Mouse (Mus musculus): Measurements from ENCODE around the gene Izumo1r. TPM values are rescaled to one million over a fixed set of nuclear protein-coding genes. Genes with fewer than 3 reads are reported as not detected.

Izumo1r gene
- total RNA-seq (2017), result not detected in 2 replicates

DNA sequence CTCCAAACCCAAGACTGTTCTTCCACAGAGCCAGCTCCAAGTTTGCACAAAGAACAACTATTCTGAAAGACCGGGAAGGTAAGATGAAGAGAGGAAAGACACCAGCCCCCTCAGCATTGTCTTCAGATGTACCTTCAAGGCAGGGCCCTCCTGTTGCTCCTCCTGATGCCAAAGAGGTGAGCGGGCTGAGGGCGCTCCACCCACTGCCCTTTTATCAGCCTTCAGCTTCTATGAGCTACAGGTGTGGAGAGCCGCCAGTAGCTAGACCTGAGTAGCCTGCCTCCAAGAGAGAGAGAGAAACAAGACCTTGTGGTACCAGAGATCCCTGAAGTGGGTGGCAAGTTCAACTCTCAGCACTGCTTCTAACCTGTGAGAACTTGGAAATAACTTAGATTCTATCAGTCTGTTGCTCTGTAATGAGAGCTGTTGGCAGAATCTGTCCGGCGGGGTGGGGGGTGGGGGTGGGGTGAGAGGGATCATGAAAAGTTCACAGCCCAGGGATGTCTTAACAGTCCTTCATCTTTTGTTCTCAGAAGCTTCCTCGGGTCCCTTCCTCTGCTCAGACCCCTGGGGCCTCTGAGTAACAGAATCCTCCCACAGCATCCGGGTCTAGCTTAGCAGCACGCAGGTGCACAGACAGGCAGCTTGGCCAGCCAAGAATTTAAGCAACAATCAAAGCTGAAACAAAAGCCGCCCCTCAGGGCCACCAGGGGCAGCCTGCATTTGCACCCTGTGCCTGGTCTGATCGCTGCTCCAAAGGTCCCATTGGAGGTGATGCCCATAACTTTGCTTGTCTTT, at the start of gene Izumo1r:
Izumo1r (minus strand) TSS at position 369 of the 798 bp plus-strand sequence.
- ATAC-seq (replicated peaks in 1 of 2; ENCODE audit: insufficient read depth in 1 of 2, low FRiP score in 2 of 2, low TSS enrichment in 1 of 2, low read depth in 1 of 2, poor library complexity in 2 of 2, severe bottlenecking in 2 of 2), result no peak

DNA sequence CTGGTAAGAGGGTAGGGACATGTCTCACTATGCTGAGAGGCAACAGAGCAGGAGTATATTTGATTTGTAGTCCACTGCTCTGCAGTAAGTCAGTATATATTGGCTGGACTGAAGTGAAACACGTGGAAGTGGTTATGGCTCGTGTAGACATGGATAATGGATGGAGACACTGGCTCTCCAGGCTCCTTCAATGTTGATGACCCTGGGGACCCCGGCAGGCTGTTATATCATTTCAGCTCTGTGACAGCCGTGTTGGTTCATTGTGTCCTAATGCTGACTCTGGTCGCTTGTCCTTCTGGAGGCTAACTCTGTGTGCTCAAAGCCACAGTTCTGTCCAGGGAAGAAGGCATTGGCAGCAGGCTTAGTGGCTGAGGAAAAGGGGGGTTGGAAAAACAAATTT, 47.3 kb upstream of the Izumo1r start:
- no peak for ATAC-seq (replicated peaks in 1 of 2; ENCODE audit: insufficient read depth in 1 of 2, low FRiP score in 2 of 2, low TSS enrichment in 1 of 2, low read depth in 1 of 2, poor library complexity in 2 of 2, severe bottlenecking in 2 of 2)

DNA sequence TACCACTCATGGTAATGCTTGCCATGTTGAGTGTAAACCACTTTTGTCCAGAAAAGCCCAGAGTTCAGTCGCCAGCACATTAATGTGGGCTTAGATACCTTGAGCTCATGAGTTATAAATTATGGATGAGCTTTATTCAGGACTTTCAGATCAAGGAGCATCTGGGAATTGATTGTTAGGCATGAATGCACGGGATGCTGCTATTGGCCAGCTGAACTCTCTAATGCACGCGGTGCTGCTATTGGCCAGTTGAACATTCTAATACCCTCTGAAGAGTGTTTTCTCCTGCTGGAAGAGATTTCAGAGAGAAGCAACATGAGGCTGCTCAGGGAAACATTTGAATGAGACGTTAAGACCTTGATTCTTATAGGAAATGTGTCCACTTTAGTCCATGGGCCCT, 45.1 kb upstream of the Izumo1r start:
- no peak for ATAC-seq (replicated peaks in 1 of 2; ENCODE audit: insufficient read depth in 1 of 2, low FRiP score in 2 of 2, low TSS enrichment in 1 of 2, low read depth in 1 of 2, poor library complexity in 2 of 2, severe bottlenecking in 2 of 2)

DNA sequence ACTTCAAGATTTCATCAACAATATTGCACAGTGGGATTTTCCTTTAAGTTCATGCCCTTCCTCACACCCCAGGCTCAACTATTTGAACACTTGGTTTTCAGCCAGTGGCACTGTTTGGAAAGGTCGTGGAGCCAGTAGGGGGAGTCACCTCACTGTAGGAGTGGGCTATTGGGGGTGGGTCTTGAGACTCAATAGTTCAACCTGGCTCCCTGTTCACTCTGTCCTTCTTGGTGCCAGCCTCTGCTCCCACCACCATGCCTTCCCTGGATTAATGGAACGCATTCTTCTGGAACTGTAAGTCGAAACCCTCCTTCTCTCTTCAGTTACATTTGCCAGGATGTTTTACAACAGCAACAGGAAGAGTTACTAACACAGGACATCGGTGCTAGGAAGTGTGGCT, 42.9 kb upstream of the Izumo1r start:
- no peak for ATAC-seq (replicated peaks in 1 of 2; ENCODE audit: insufficient read depth in 1 of 2, low FRiP score in 2 of 2, low TSS enrichment in 1 of 2, low read depth in 1 of 2, poor library complexity in 2 of 2, severe bottlenecking in 2 of 2)

DNA sequence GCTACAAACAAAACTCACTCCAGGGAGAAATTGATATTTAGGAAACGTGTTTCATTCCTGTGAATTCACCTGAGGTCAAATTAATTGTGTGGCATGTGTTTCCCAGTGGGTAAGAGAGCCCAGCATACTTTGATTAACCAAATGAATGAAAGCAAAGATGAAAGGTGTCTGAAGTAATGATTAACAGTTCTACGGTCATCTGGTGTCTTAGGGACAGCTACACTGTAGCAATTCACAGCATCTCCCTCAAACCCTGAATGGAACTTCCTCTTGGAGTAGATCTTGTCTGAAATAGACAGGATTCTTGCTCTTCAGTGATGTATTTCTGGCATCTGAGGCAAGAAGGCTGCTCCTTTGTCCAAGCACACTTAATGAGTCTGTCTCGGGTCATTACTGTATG, 42.2 kb upstream of the Izumo1r start:
- no peak for ATAC-seq (replicated peaks in 1 of 2; ENCODE audit: insufficient read depth in 1 of 2, low FRiP score in 2 of 2, low TSS enrichment in 1 of 2, low read depth in 1 of 2, poor library complexity in 2 of 2, severe bottlenecking in 2 of 2)

DNA sequence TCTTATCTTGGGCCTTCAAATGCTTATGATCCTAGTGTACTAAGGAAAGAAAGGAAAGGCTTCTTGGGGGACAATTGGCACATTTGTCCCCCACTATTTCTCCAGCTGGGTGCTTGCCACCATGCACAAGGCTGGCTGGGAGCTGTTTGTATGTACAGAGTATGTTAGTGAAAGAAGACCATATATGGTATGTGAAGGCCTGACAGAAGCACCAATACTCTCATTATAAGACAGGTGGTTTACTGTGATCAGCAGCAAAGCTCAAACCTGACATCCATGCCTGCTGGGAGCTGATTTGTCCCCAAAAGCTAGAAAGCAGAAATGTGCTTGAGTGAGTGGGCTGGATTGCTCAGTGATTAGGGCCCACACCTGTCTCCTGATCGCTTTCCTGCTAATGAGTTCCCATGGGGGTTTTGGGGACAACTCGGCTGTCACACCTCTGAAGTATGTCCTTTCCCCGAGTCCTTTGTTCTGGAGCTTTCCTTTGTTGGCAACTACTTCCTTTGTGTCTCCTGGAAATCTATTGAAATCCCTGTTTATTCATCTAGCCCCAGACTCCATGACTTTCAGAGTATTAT, 38.5 kb upstream of the Izumo1r start:
- no peak for ATAC-seq (replicated peaks in 1 of 2; ENCODE audit: insufficient read depth in 1 of 2, low FRiP score in 2 of 2, low TSS enrichment in 1 of 2, low read depth in 1 of 2, poor library complexity in 2 of 2, severe bottlenecking in 2 of 2)

DNA sequence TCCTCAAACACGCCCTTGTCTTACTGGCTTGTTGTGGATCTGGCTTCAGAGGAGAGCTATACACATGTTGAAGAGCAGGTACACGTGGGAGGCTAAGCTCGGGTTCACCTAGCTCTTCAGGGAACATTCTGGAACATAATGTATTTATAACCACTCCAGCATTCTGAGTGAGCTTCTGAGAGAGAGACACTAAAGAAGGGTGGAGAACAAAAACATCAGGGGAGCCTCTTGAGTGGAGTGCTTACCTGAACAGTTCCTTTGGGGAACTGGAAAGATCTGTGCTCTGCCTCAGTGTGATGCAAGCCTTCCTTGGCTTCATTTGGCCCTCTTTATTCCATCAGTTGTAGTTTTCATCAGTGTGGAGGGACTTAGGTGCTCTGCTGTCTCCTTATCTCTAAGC, 35.9 kb upstream of the Izumo1r start:
- ATAC-seq (replicated peaks in 1 of 2; ENCODE audit: insufficient read depth in 1 of 2, low FRiP score in 2 of 2, low TSS enrichment in 1 of 2, low read depth in 1 of 2, poor library complexity in 2 of 2, severe bottlenecking in 2 of 2), result no peak

DNA sequence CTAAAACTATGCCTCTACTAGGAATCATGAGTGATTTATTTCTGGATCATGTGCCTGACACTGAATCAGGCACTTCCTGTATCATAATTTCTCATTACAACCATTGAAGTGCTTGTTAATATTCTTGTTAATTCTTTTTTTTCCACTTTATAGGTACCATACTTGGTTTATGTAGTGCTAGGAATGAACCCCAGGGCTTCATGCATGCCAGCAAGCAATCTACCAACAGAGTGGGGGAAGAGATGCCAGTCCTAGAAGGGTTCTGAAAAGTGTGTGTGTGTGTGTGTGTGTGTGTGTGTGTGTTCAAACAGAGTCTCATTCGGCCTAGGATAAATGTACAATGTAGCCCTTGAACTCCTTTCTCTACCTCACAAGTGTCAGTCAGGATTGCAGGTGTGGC, 33.6 kb upstream of the Izumo1r start:
- ATAC-seq (replicated peaks in 1 of 2; ENCODE audit: insufficient read depth in 1 of 2, low FRiP score in 2 of 2, low TSS enrichment in 1 of 2, low read depth in 1 of 2, poor library complexity in 2 of 2, severe bottlenecking in 2 of 2), result no peak

DNA sequence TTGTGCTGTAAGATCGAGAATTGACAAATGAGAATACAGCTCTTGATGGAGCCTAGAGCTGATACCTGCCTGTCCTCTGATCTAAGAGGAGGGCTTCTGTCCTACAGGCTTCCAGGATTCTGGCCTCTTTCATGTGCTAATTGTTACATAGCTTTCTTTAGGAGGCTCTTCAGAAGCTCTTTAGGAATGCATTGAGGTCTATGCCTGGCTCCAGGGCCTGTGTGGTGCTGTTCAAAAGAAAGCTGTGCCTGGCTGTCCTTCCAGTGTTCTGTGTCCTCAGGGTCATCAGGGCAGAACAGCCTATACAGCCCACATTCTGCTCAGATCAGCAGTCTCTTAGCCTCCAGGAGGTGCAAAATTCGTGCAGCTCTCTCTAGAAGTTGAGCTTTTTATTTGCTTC, 31.1 kb upstream of the Izumo1r start:
- ATAC-seq (replicated peaks in 1 of 2; ENCODE audit: insufficient read depth in 1 of 2, low FRiP score in 2 of 2, low TSS enrichment in 1 of 2, low read depth in 1 of 2, poor library complexity in 2 of 2, severe bottlenecking in 2 of 2), result no peak

DNA sequence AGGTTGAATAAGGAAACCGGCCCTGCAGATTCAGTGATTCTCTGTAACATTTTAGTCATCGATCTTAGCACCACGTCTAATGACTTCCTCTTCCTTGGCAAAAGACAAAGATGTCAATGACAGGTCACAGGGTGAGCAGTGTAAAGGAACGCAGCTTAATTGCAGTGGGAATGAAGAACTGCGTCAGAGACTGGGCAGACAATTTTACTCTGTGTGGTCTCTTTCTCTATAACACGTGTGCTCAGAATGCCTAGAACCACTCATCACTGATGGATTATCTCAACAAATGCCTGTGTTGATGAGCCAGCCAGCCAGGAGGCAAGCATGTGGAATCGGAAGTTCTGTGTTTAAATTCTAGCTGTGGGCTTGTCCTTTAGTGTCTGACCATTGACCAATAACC, 28.2 kb upstream of the Izumo1r start:
- ATAC-seq (replicated peaks in 1 of 2; ENCODE audit: insufficient read depth in 1 of 2, low FRiP score in 2 of 2, low TSS enrichment in 1 of 2, low read depth in 1 of 2, poor library complexity in 2 of 2, severe bottlenecking in 2 of 2), result no peak

DNA sequence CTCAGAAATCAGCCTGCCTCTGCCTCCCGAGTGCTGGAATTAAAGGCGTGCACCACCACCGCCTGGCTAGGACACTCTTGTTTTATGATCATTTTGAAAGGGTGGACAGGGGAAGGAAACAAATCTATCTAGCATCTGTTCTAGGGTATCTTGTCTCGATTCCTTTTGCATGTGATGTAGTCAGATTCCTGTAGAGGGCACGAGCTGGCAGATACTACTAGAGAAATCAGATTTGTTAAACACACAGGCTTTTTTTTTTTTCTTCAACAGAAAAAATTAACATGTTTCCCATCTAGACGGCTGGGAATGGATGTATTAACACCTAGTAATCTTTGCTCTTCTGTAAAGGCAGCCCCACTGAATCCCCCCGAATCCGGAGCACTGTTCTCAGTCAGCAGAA, 27.5 kb upstream of the Izumo1r start:
- no peak for ATAC-seq (replicated peaks in 1 of 2; ENCODE audit: insufficient read depth in 1 of 2, low FRiP score in 2 of 2, low TSS enrichment in 1 of 2, low read depth in 1 of 2, poor library complexity in 2 of 2, severe bottlenecking in 2 of 2)

DNA sequence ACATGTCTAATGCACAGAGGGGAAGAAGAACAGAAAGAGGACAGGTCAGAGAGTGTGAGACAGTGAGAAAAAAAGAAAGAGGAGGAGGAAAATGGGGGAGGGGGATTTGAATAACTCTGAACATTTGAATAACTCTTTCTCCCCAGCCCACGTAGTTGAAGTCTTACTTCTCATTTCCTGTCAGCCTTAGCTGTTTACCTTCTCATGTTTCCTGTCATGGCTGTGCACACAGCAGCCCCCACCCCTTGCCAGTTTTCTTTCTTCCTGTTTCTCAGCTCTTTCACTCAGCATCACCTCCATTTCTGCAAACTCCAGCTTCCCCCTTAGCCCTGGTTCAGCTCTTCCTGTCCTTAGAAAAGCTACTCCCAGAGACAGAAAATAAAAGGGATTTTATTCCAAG, 22.8 kb upstream of the Izumo1r start:
- ATAC-seq (replicated peaks in 1 of 2; ENCODE audit: insufficient read depth in 1 of 2, low FRiP score in 2 of 2, low TSS enrichment in 1 of 2, low read depth in 1 of 2, poor library complexity in 2 of 2, severe bottlenecking in 2 of 2), result peak; percentile 68 to 78

DNA sequence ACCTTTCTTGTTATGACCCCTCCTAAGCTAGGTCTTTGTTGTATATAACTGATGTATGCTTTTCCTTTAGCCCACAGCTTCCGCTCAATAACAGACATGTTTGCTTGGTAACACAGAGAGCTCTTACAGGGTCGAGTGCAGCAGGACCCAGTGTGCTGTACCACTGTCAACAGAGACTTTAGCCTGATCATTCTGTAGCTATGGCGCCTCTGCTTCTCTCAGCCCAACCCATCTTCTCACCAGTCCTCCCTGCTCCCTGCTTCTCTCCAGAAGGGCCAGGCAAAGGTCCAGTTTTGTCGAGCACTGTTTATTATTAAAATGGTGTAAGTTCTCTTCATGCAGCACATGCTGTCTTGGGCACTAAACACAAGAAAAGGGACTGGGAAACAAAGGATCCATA, 19.9 kb upstream of the Izumo1r start:
- no peak for ATAC-seq (replicated peaks in 1 of 2; ENCODE audit: insufficient read depth in 1 of 2, low FRiP score in 2 of 2, low TSS enrichment in 1 of 2, low read depth in 1 of 2, poor library complexity in 2 of 2, severe bottlenecking in 2 of 2)

DNA sequence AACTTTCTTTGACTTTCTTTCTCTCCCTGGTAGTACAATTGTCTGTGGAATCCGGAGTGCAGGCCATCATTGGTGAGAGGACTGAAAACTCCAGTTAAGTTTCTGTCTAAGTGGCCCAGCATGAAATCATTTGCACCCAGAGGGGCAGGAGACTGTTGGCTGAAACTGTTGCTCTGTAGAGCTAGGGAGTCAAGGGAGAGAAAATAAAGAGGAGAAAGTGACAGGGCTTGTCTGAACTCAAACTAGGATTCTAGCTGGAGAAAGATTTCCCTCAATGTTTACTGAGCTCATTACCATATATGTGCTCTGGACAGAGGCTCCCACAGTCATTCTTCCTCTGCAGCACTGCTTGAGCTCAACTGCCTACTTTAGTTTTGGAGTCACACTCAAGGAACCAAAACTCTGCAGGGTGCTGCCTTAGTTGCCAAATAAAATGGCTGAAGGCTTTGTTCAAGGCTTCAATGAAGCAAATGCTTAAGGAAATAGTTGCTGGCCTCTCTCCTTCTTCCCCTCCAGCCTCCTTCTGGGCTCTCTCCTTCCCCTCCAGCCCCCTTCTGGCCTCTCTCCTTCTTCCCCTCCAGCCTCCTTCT, 18.3 kb upstream of the Izumo1r start:
- no peak for ATAC-seq (replicated peaks in 1 of 2; ENCODE audit: insufficient read depth in 1 of 2, low FRiP score in 2 of 2, low TSS enrichment in 1 of 2, low read depth in 1 of 2, poor library complexity in 2 of 2, severe bottlenecking in 2 of 2)

DNA sequence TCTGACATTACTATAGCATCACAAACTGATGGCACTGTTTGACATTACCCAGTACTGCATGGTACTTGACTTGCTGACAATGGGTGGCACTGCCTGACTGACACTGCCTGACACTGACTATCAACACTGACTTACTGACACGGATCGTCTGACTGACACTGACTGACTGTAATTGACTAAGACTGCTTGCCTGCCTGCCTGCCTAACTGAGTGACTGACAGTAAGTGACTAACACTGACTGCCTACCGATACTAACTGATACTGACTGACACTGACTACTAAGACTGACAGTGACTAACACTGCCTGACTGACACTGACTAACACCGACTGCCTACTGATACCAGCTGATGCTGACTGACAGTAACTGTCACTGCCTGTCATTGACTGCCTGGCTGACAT, 17.5 kb upstream of the Izumo1r start:
- no peak for ATAC-seq (replicated peaks in 1 of 2; ENCODE audit: insufficient read depth in 1 of 2, low FRiP score in 2 of 2, low TSS enrichment in 1 of 2, low read depth in 1 of 2, poor library complexity in 2 of 2, severe bottlenecking in 2 of 2)

DNA sequence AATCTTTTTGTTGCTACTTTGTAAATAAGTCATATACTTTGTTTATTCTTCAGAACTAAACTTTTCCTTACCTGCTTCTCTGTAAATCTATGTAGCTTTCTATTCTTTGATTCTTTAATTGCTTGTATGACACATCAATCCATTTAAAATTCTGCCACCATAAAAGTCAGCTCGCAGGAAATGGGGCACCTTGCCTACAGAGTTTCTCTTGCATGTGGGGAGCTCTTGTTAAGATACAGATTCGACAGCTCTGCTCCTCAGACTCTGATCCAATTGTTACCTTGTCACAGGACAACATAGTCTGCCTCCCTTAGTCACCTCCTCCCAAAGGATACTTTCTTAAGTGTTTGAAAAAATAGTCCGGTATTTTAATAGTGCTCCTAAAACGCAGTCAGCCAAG, 16.9 kb upstream of the Izumo1r start:
- no peak for ATAC-seq (replicated peaks in 1 of 2; ENCODE audit: insufficient read depth in 1 of 2, low FRiP score in 2 of 2, low TSS enrichment in 1 of 2, low read depth in 1 of 2, poor library complexity in 2 of 2, severe bottlenecking in 2 of 2)

DNA sequence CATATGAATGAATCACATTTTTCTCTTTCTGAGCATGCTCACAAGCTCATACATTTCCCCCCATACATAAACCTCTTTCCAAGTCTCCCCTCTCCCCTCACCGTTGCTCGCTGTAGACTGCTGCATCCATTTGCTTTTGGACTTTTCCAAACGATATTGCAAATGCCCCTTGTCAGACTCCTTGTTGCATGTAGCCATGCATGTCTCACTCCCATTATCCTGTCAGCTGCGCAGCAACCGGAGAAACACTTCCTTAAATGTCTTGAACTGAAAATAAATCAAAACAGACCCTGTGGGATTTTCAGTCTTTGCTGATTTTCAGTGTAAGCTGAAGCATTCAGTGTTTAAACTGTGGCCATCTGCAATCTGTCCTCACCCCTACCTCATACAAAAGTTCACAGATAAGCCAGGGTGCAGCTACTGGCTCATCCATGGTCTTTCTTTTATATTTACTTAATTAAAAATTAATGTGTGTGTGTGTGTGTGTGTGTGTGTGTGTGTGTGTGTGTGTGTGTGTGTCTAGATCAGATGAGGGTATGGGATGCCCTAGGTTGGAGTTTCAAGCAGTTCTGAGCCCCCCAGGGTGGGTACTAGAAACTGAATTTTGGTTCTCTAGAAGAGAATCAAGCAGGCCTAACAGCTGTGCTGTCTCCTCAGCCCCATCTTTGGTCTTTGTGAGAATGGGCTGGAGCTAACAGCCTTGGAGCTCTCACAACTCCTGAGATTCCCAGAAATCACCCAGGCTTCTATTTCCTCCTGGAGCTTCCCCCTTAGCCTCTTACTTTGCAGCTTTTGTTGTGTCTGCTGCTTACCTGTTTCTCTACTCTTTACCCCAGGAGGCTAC, 15.3 kb upstream of the Izumo1r start:
- no peak; a peak in 1 of 4 replicates for ATAC-seq (replicated peaks in 1 of 2; ENCODE audit: insufficient read depth in 1 of 2, low FRiP score in 2 of 2, low TSS enrichment in 1 of 2, low read depth in 1 of 2, poor library complexity in 2 of 2, severe bottlenecking in 2 of 2)

DNA sequence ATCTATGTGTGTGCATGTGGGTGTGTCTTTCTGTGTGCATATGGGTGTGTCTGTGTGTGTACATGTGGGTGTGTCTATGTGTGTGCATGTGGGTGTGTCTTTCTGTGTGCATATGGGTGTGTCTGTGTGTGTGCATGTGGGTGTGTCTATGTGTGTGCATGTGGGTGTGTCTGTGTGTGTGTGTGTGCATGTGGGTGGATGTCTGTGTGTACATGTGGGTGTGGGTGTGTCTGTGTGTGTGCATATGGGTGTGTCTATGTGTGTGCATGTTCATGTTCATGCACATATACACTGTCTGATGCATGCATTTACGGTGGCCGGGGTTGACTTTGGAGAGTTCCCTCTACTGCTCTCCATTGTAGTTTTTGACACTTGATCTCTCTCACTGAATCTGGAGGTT, 13.9 kb upstream of the Izumo1r start:
- no peak; a peak in 1 of 4 replicates for ATAC-seq (replicated peaks in 1 of 2; ENCODE audit: insufficient read depth in 1 of 2, low FRiP score in 2 of 2, low TSS enrichment in 1 of 2, low read depth in 1 of 2, poor library complexity in 2 of 2, severe bottlenecking in 2 of 2)

All from hematopoietic stem cell, adult 5-6 weeks (primary cell).